Mouse (Mus musculus): ENCODE data around the gene Gm49393. TPM values are rescaled to one million over a fixed set of nuclear protein-coding genes. Genes with fewer than 3 reads are reported as not detected.

The Gm49393 gene
- polyA plus RNA-seq, 1 experiment from 2014 or later: not detected

- Histone ChIP-seq H3K36me3 (ENCODE audit: control insufficient read depth, insufficient read depth, low read length) (no peaks in the 10 kb centered on the region), H3K27me3 (ENCODE audit: control insufficient read depth, insufficient read depth, low read length) (no peaks in the 10 kb centered on the region), H3K4me2 (ENCODE audit: low read depth) (no peak overlapping the region), H3K4me1 (ENCODE audit: control insufficient read depth, insufficient read depth, low read length) (no peaks in the 10 kb centered on the region), H3K9me3 (ENCODE audit: control insufficient read depth, low read length) (no peaks in the 10 kb centered on the region), H3K9ac (ENCODE audit: low read length) (no peak overlapping the region), H3K4me3 (ENCODE audit: low read depth, low read length) (no peak overlapping the region), H3K27ac (ENCODE audit: low read depth, low read length) (no peak overlapping the region)
- DNase-seq (ENCODE audit: low spot score) (no peak), ATAC-seq (ENCODE audit: insufficient read depth, low FRiP score, low TSS enrichment) (no peak)
Observed at GRCm38 (mm10) chr13:60895406-60896160, 39.8 kb downstream of the Gm49393 start.

- H3K4me3 ChIP-seq (ENCODE audit: low read depth, low read length): no peak overlapping the region
- 97% methylated on average over 1 of the region's 1 CpGs for WGBS
- DNase-seq (ENCODE audit: low spot score): no peak
- no peak for ATAC-seq (ENCODE audit: insufficient read depth, low FRiP score, low TSS enrichment)
- H3K9me3 ChIP-seq (ENCODE audit: control insufficient read depth, low read length): no peaks in the 10 kb centered on the region
- no peak overlapping the region for H3K9ac ChIP-seq (ENCODE audit: low read length)
- no peak overlapping the region for H3K27ac ChIP-seq (ENCODE audit: low read depth, low read length)
- no peak overlapping the region for H3K4me2 ChIP-seq (ENCODE audit: low read depth)
- no peaks in the 10 kb centered on the region for H3K36me3 ChIP-seq (ENCODE audit: control insufficient read depth, insufficient read depth, low read length)
- H3K27me3 ChIP-seq (ENCODE audit: control insufficient read depth, insufficient read depth, low read length): no peaks in the 10 kb centered on the region
- no peaks in the 10 kb centered on the region for H3K4me1 ChIP-seq (ENCODE audit: control insufficient read depth, insufficient read depth, low read length)
Observed at GRCm38 (mm10) chr13:60892301-60892700, 43.1 kb downstream of the Gm49393 start.

- no peak within 1 kb of the TSS for H3K27ac ChIP-seq (ENCODE audit: low read depth, low read length)
- no peaks in the 10 kb centered on the region for H3K9me3 ChIP-seq (ENCODE audit: control insufficient read depth, low read length)
- DNase-seq (ENCODE audit: low spot score): no peak
- ATAC-seq (ENCODE audit: insufficient read depth, low FRiP score, low TSS enrichment): no peak
- no peaks in the 10 kb centered on the region for H3K27me3 ChIP-seq (ENCODE audit: control insufficient read depth, insufficient read depth, low read length)
- no peak within 1 kb of the TSS for H3K4me3 ChIP-seq (ENCODE audit: low read depth, low read length)
- H3K4me1 ChIP-seq (ENCODE audit: control insufficient read depth, insufficient read depth, low read length): no peaks in the 10 kb centered on the region
- H3K36me3 ChIP-seq (ENCODE audit: control insufficient read depth, insufficient read depth, low read length): no peaks in the 10 kb centered on the region
- no peak within 1 kb of the TSS for H3K4me2 ChIP-seq (ENCODE audit: low read depth)
- no peak within 1 kb of the TSS for H3K9ac ChIP-seq (ENCODE audit: low read length)
- WGBS: 77% methylated on average over 1 of the region's 1 CpGs
Observed at GRCm38 (mm10) chr13:60864281-60864680, 71.1 kb downstream of the Gm49393 start, which contains the start of gene 4930486L24Rik. Gene 4930486L24Rik (minus strand): TSS chr13:60864475.

- no peak overlapping the region for H3K4me2 ChIP-seq (ENCODE audit: low read depth)
- no peaks in the 10 kb centered on the region for H3K4me1 ChIP-seq (ENCODE audit: control insufficient read depth, insufficient read depth, low read length)
- WGBS: 85% methylated on average over 4 of the region's 4 CpGs
- ATAC-seq (ENCODE audit: insufficient read depth, low FRiP score, low TSS enrichment) (no peak), DNase-seq (ENCODE audit: low spot score) (no peak)
- no peak overlapping the region for H3K27ac ChIP-seq (ENCODE audit: low read depth, low read length)
- no peak overlapping the region for H3K9ac ChIP-seq (ENCODE audit: low read length)
- no peaks in the 10 kb centered on the region for H3K27me3 ChIP-seq (ENCODE audit: control insufficient read depth, insufficient read depth, low read length)
- no peaks in the 10 kb centered on the region for H3K9me3 ChIP-seq (ENCODE audit: control insufficient read depth, low read length)
- H3K4me3 ChIP-seq (ENCODE audit: low read depth, low read length): no peak overlapping the region
- H3K36me3 ChIP-seq (ENCODE audit: control insufficient read depth, insufficient read depth, low read length): no peaks in the 10 kb centered on the region
Observed at GRCm38 (mm10) chr13:60848241-60849120, 86.9 kb downstream of the Gm49393 start.

- H3K4me1 ChIP-seq (ENCODE audit: control insufficient read depth, insufficient read depth, low read length): no peaks in the 10 kb centered on the region
- no peak for DNase-seq (ENCODE audit: low spot score)
- WGBS: 85% methylated on average over 8 of the region's 8 CpGs
- H3K36me3 ChIP-seq (ENCODE audit: control insufficient read depth, insufficient read depth, low read length): no peaks in the 10 kb centered on the region
- no peaks in the 10 kb centered on the region for H3K9me3 ChIP-seq (ENCODE audit: control insufficient read depth, low read length)
- no peak for ATAC-seq (ENCODE audit: insufficient read depth, low FRiP score, low TSS enrichment)
- H3K27me3 ChIP-seq (ENCODE audit: control insufficient read depth, insufficient read depth, low read length): no peaks in the 10 kb centered on the region
- no peak overlapping the region for H3K27ac ChIP-seq (ENCODE audit: low read depth, low read length)
- no peak overlapping the region for H3K9ac ChIP-seq (ENCODE audit: low read length)
- H3K4me2 ChIP-seq (ENCODE audit: low read depth): no peak overlapping the region
- no peak overlapping the region for H3K4me3 ChIP-seq (ENCODE audit: low read depth, low read length)
Observed at GRCm38 (mm10) chr13:60843153-60843552, 92.2 kb downstream of the Gm49393 start.

- Histone ChIP-seq H3K27ac (ENCODE audit: low read depth, low read length) (no peak overlapping the region), H3K4me2 (ENCODE audit: low read depth) (no peak overlapping the region), H3K4me1 (ENCODE audit: control insufficient read depth, insufficient read depth, low read length) (no peaks in the 10 kb centered on the region), H3K9ac (ENCODE audit: low read length) (no peak overlapping the region), H3K4me3 (ENCODE audit: low read depth, low read length) (no peak overlapping the region), H3K9me3 (ENCODE audit: control insufficient read depth, low read length) (no peaks in the 10 kb centered on the region), H3K36me3 (ENCODE audit: control insufficient read depth, insufficient read depth, low read length) (no peaks in the 10 kb centered on the region), H3K27me3 (ENCODE audit: control insufficient read depth, insufficient read depth, low read length) (no peaks in the 10 kb centered on the region)
- DNase-seq (ENCODE audit: low spot score) (no peak), ATAC-seq (ENCODE audit: insufficient read depth, low FRiP score, low TSS enrichment) (no peak)
- 78% methylated on average over 6 of the region's 6 CpGs for WGBS
Observed at GRCm38 (mm10) chr13:60842703-60843102, 92.7 kb downstream of the Gm49393 start.

GRCm38 (mm10) chr13:60839353-60839902, 96.0 kb downstream of the Gm49393 start:
- H3K27ac ChIP-seq (ENCODE audit: low read depth, low read length): no peak overlapping the region
- H3K36me3 ChIP-seq (ENCODE audit: control insufficient read depth, insufficient read depth, low read length): no peaks in the 10 kb centered on the region
- no peaks in the 10 kb centered on the region for H3K4me1 ChIP-seq (ENCODE audit: control insufficient read depth, insufficient read depth, low read length)
- no peak for ATAC-seq (ENCODE audit: insufficient read depth, low FRiP score, low TSS enrichment)
- no peak overlapping the region for H3K9ac ChIP-seq (ENCODE audit: low read length)
- no peak for DNase-seq (ENCODE audit: low spot score)
- no peak overlapping the region for H3K4me2 ChIP-seq (ENCODE audit: low read depth)
- no peak overlapping the region for H3K4me3 ChIP-seq (ENCODE audit: low read depth, low read length)
- H3K9me3 ChIP-seq (ENCODE audit: control insufficient read depth, low read length): no peaks in the 10 kb centered on the region
- WGBS: 85% methylated on average over 2 of the region's 2 CpGs
- H3K27me3 ChIP-seq (ENCODE audit: control insufficient read depth, insufficient read depth, low read length): no peaks in the 10 kb centered on the region

- no peak overlapping the region for H3K9ac ChIP-seq (ENCODE audit: low read length)
- no peaks in the 10 kb centered on the region for H3K36me3 ChIP-seq (ENCODE audit: control insufficient read depth, insufficient read depth, low read length)
- H3K27ac ChIP-seq (ENCODE audit: low read depth, low read length): no peak overlapping the region
- H3K4me2 ChIP-seq (ENCODE audit: low read depth): no peak overlapping the region
- 73% methylated on average over 3 of the region's 3 CpGs for WGBS
- H3K9me3 ChIP-seq (ENCODE audit: control insufficient read depth, low read length): no peaks in the 10 kb centered on the region
- DNase-seq (ENCODE audit: low spot score) (no peak), ATAC-seq (ENCODE audit: insufficient read depth, low FRiP score, low TSS enrichment) (no peak)
- H3K27me3 ChIP-seq (ENCODE audit: control insufficient read depth, insufficient read depth, low read length): no peaks in the 10 kb centered on the region
- H3K4me1 ChIP-seq (ENCODE audit: control insufficient read depth, insufficient read depth, low read length): no peaks in the 10 kb centered on the region
- H3K4me3 ChIP-seq (ENCODE audit: low read depth, low read length): no peak overlapping the region
Observed at GRCm38 (mm10) chr13:60826052-60826451, 109.3 kb downstream of the Gm49393 start.

Data from neural tube, embryonic 11.5 days (tissue).